Mouse (Mus musculus) spleen, adult 2 months (tissue): Measurements from ENCODE around the gene Gm28230.
A peak's percentile ranks its signal among the peaks of the same experiment; 100 is the strongest.

Experiments
- CTCF ChIP-seq: fragments of 200-500 bp; IDR thresholded peaks from 2 replicates; pipeline ENCODE4 v1.5.1; 2011; ENCODE audit warnings: mild to moderate bottlenecking, inconsistent platforms; ENCODE audit not compliant: insufficient read depth, insufficient read length, insufficient replicate concordance; ENCODE audit errors: extremely low read depth
- POLR2A ChIP-seq: fragments of 200-500 bp; IDR thresholded peaks from 2 replicates; pipeline ENCODE4 v1.6.1; 2011; ENCODE audit warnings: low read depth, low read length, inconsistent platforms

GRCm38 (mm10) chr2:74686301-74686987, 40.1 kb upstream of the Gm28230 start:
- TF ChIP-seq CTCF (peak; percentile 6; the same call in 1 of the 2 replicates), POLR2A (no peak)
